Mouse (Mus musculus) adrenal gland, postnatal 4 days (tissue): ENCODE data around the gene Plxdc1. TPM values are rescaled to one million over a fixed set of nuclear protein-coding genes. Genes with fewer than 3 reads are reported as not detected.
A peak's percentile ranks its signal among the peaks of the same experiment; 100 is the strongest.
"Not testable (repeated sequence)": the region's sequence is repeated elsewhere in the genome, so short reads cannot be mapped to it uniquely, and the experiment has no call there.

Experiments
- DNase-seq, 2 experiments: peaks; one replicate each; pipeline ENCODE4 v3.0.0; 2021 to 2022; ENCODE audit warnings: low spot score in 2 of 2, mixed read lengths in 2 of 2
- total RNA-seq, 2 experiments: library from RNA; stranded (reverse); gene quantifications; 2 replicates each; pipeline ENCODE4 v1.2.3; 2021

The Plxdc1 gene
- total RNA-seq, 2 experiments from 2014 or later: 12.5 to 13.3 TPM

DNA sequence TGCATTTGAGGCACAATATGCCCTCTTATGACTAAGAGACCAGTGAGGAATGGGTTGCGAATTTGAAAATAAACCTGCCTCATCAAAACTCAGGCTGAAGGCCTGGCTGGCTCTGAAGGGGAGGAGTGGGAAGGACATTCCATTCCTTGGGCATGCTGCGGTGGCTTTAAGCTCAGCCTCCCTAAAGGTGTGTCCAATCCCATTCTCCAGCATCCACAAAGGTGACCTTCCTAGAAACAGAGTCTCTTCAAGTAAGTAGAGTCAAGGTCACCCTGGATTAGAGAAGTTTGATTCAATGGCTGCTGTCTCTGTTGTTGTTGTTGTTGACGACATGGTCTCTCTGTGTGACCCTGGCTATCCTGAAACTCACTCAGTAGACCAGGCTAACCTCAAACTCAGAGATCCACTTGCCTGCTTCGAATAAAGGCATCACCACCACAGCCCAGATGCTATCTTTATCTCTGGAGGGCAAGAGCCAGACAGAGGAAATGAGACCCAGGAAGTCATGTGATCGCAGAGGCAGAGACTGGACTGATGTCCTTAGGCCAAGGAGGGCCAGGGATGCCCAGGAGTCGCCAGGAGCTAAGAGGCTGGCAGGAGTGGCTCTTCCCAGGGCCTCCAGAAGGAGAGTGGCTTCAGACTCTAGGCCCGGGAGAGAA lies 27.5 kb downstream of the Plxdc1 start:
- DNase-seq: no peak

DNA sequence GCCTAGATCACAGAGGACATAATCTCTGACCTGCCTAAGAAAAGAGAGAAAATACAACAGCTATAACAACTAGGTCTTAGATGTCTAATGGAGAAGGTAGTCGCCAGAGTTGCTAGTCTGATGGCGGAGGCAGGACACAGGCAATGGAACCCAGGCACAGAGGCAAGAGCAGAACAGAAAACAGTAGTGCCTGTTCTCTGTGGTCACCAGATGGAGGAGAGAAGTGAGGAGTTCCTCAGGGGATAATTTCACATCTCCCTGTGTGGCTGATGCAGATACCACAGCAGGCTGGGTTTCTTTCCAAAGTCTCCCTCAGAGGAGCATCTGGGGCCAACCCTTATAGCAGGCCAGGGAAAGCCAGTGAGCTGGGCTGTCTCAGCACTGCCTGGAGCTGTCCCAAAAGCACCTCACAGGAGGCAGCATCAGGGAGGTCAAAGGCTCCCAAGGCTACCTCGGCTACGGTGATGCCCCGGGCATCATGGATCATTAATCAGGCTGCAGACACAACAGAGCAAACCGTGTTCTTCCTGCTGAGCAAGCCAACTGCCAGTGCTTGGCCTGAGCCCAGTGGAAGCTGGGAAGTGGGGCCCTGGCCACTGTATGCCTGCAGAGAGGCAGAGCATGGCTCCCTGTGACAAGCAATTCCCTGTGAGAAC lies 29.2 kb downstream of the Plxdc1 start:
- DNase-seq: no peak

DNA sequence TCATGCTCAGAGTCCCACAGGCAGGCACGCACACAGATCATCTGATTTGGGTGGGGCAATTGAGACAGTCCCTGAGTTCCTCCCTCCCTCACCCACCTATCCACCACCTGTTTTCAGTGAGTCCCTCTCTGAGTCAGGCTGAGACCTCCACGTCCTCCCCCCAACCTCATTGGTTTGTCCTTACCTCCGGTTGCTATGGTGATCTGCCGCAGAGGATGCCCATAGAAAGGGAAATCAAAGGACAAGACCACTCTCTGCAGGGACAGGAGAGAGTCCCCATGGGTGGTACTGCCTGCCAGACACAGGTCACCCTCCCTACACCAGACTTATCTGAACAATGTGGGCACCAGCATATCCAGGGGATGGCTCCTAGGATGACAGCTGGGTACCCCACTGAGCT lies 30.3 kb downstream of the Plxdc1 start:
- DNase-seq: no peak

DNA sequence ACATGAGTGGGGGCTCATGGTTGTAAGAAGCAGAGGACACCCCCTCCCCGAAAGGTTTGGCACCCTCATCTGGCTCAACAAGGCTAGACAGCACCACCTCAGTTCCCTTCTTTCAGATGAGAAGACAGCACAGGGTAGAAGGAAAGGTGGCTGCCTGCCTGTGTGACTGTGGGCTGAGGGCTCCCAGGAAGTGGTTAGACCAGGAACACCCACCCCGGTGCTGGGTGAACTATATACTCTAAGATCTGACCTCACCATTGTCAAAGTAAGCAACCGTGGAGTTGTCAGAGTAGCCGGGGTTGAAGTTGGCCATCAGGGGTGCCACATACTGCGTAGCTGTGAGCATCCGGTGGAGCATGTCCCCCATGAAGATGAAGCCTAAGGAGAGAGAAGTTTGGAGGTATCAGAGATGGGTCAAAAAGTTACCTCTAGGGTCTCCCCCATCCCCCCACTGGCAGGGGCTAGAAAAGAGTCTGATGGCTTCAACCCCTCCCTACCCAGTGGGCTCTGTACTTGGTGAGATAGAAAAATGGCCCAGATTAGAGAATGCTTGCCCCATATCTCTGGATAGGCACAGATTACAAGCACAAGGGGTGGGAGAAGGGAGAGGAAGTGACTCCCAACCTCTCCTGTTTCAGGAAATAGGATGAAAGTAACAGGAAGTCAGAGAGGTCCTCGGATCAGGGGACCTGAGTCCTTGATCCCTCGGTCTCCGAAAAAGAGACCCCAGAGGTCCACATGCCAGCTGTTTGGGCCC lies 30.9 kb downstream of the Plxdc1 start:
- DNase-seq: no peak

DNA sequence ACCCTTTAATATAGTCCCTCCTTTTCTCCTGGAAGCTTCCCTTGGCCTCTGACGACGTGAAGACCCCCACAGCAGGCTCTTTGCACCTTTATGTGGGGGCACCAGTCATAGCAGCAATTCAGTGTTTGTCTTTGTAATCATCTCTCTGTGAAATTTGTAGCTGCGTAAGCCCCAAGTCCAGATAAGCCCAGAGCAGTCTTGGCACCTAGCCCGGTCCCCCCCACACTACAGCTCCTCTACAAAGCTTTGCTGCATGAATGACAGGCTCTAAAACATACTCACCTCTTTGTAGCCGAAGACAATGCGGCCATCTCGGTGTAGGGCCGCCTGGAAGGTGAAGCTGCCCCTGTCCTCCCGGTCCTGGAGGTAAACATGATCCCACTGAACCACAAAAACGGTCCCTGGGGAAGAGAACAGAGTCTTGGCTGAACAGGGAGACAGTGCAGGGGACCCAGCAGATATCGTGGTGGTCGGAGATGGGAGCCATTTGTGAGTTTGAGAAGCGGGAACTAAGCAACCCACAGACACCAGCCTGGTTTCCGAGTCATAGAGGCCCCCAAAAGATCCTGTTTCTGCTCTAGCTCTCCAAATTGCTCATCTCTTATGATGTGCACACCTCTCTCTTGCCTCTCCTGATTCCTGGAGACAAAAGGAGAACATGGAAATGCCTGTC lies 31.6 kb downstream of the Plxdc1 start:
- DNase-seq: no peak

DNA sequence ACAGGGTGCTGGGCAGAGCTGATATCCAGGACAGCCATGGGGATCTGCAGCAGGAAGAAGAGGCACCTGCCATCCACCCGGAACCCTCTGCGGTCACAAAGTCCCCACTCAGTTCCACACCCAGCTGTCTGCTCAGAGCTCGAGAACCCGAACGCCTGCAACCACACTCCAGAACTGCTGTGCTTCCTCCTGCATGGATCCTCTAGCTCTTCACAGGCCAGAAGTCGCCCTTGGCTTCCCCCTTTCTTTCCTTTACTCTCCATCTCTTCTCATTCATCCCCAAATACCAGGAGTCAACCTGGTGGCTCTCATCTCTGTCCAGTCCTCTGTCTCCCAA lies 32.3 kb downstream of the Plxdc1 start:
- DNase-seq: no peak

DNA sequence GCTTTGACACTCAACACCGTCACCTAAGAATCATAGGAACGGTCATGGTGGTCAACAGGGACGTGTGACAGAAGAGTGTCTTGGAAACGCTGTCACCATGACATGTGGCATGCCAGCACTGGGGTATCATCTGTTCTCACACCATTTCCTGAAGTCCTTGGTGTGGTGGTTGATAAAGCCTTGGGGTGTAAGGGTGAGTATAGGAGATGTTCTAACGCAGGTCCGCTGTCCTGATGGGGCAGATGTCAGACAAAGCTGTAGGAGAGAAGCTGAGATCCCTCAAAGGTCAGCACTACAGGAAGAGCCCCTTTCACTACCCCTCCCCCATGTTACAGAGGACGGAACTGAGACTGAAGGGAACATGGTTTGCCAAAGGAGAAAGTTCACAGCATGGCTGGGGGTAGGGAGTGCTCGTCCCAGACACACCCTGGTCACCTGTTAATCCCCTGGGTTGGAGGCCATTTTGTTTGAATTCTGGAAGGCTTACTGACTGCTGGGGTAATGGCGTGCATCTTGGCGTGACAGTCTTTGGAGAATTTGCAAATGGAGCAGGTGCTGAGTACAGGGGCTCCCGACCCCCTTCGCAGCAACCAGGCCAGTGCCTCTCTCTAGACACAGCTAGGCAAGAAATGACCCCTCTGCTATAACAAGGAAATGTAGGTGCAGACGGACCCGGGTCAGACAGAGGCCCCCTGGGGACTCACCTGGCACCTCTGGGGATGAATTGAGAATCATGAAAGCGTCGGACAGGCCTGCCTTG lies 32.9 kb downstream of the Plxdc1 start:
- no peak for DNase-seq

DNA sequence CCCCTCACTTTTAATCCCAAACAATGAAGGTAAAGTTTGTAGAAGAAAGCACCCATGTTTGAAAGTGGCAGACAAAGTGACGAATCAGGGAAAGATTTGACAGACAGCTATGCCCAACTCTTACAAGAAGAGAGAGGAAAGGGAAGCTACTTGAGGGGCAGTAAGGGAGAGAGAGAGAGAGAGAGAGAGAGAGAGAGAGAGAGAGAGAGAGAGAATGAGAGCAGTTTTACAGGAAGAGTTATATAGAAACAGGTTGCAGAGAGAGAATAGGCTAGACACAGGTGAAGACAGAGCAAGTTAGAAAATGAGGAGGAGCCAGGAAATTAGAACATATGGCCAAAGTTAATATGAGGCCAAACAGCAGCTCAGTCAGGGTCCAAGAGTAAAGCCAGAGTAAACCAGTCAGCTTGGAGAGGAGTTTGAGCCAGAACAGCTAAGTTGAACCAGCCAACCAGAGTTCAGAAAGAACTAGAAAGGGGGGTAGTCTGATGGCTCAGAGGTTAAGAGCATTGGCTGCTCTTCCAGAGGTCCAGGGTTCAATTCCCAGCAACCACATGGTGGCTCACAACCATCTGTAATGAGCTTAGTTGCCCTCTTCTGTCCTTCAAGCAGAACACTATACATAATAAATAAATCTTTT lies 33.8 kb downstream of the Plxdc1 start:
- no peak for DNase-seq

DNA sequence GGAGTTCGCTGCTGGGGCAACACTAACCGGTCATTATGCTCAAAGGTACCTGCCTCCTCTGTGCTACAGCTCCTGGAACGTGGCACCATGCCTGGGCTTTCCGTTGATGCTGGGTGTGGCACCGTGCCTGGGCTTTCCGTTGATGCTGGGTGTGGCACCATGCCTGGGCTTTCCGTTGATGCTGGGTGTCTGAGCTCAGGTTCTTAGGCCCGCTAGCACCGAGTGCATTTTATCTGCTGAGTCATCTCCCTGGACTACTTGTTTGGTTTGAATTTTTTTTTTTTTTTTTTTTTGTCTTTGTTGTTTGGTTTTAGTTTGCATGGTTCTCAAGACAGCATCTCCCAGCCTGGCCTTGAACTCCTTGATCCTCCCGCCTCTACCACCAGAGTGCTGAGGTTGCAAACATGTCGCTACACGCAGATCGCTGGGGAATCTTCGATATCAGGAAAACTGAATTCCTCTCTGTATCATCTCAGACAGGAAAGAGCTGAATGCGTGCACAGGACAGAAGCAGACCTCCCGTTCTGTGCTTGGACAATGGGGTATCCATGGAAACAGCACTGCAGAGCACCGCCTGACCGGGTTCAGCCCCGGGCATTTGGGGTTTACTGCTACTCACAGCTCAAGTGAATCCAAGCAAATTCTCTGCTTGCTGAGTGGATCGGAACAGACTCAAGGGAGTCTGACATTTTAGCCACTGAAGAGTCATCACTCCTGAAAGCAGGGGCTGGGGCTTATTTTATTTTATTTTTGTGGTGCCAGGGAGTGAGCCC lies 36.4 kb downstream of the Plxdc1 start:
- no peak for DNase-seq

DNA sequence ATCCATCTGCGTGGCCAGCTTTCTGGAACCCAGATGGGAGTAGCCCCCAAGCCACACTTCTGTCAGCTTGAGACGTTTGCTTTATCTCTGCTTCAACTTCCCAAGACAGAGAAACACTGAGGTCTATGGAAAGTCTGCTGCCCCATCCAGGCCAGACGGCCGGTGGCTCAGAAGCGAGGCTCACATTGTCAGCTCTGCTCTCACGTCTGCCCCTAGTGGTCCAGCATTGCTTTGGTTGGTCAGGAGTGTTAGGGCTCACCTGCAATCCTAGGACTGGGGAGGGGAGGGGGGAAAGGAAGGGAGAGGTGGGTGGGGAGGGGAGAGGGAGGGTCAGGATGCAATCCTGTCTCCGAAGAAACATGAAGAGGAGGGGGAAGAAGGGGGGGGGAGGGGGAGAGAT lies 38.8 kb downstream of the Plxdc1 start:
- no peak for DNase-seq

DNA sequence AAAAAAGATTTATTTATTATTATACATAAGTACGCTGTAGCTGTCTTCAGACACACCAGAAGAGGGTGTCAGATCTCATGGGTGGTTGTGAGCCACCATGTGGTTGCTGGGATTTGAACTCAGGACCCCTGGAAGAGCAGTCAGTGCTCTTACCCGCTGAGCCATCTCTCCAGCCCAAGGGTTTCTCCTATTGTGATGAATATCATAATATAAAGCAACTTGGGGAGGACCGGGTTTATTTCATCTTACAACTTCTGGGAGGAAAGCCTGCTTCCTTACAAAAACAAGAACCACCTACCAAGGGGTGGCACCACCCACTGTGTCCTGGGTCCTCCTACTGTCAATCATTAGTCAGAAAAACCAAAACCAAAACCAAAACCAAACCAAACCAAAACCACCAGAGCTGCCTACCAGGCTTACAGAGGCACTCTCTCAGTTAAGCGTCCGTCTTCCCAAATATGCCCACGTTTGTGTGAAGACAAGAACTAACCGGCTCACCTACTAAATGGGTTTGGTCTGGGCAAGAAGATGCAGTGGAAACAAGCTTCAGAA lies 40.4 kb downstream of the Plxdc1 start:
- DNase-seq: not testable (repeated sequence)

DNA sequence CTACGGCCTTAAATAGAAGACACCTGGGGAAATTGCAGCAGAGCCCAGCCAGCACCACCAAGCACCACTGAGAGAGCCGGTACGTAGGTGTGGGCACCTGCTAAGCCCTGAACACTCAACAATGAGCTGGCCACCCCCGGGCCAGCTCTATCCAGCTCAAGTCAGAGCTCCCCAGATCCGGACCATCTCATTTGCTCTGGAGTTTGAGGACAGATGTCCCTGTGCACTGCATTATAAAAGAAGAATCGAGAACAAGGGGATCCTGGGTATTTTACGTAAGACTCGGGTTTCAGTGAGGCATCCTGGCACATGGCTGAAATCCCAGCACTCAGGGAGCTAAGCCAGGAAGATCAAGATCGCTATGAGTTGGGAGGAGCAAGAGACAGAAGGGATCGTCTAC lies 41.2 kb downstream of the Plxdc1 start:
- DNase-seq: no peak

DNA sequence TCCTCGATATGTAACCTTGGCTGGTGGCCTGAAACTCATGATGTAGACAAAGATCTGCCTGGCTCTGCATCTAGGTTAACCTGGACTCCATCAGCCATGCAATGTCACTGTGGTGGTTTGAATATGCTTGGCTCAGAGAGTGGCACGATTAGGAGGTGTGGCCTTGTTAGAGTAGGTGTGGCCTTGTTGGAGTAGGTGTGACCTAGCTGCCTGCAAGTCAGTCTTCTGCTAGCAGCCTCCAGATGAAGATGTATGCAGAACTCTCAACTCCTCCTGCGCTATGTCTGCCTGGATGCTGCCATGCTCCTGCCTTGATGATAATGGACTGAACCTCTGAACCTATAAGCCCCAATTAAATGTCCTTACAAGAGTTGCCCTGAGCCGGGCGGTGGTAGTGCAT lies 43.0 kb downstream of the Plxdc1 start:
- no peak for DNase-seq

DNA sequence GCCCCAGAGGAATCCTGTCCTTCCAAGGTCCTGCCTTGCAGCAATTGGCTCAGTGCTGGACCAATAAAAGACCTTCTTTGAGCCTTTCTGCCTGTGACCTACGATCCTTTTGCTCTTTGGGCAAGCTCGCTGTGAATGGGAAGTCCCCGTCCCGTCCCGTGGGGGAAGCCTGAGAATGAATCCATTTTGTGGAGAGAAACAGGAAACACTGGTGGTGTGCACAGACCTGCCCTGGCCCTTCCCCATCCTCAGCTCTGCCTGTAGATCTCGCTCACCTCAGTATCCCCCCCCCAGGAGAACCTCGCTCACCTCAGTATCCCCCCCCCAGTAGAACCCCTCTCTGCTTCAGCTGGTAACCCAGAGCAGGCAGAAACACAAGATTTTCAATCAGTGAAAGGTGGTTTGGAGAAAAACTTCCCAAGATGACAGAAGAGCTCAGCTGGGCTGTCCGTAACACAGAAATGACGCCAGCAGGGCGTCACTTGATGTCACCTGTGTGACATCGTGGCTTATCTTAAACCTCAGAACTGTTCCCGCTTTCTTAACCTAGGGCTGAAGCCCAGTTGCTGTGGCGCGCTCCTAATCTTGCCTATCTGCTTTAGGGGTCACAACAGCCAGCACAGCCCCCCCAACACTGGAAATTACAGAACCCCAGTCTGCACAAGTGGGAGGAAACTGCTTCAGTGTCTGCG lies 43.7 kb downstream of the Plxdc1 start:
- no peak for DNase-seq

DNA sequence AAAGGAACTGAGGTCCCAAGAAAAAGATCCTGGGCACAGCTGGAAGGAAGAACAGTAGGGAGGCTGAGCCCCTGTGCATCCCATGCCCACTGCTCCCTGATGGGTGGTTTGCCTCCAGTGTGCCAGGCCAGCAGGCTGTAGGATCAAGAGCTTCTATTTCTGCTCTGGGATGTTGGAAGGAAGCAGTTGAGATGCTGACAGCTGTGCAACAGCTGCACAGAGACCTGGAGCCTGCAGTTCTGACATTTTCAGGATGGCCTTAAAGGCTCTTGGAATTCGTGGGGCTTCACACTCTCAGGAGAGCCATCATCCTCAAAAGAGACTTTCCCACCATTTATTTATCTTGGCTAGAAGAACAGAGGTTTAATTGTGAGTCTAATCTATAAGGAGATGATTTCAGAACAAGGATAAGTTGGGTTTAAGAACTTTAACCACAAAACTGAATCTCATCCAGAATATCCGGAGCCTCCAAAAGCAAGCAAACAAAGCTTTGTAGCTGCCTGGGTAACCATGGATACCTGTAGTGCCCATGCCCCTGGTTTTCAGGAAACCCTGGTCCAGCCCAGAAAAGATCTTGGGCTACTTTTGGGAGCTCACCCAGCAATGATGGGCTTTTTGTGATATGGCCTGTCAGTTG lies 48.7 kb downstream of the Plxdc1 start:
- DNase-seq: no peak

DNA sequence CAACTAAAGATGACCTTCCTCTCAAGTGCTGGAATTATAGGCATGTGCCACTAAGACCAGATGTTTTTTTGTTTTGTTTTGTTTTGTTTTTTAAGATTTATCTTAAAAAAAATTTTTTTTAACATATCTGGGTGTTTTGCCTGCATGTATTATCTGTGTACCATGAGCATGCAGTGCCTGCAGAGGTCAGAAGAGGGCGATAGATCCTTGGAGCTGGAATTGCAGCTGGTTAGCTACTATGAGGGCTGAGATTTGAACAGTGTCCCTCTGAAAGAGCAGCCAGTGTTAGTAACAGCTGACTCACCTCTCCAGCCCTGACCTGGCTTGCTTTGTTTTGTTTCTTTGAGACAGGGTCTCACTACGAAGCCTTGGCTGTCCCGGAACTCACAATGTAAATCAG lies 49.5 kb downstream of the Plxdc1 start:
- peak in 1 of 2 experiments; percentile 33 for DNase-seq

DNA sequence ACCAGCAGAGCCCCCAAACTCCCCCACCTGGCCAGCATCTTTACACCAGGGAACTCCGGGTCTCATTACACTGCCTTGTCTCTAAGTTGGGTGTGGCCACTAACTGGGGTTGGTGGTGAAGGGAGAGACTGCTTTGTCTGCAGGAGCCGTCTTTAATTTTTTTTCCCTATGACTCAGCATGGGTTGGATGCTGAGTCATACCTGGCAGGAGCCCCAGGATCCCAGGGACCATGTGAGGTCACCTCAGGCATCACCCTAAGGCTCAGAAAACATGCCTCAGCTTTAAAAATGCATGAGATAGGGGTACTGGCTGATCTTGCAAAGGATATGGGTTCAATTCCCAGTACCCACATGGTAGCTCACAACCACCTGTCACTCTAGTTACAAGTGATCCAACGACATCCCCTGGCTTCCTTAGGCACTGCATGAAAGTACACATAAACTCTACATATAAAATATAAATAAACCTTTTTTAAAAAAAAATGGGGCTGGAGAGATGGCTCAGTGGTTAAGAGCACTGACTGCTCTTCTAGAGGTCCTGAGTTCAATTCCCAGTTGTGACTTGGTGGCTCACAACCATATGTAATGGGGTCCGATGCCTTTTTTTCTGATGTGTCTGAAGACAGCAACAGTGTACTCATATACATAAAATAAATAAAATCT lies 50.2 kb downstream of the Plxdc1 start:
- DNase-seq: no peak

DNA sequence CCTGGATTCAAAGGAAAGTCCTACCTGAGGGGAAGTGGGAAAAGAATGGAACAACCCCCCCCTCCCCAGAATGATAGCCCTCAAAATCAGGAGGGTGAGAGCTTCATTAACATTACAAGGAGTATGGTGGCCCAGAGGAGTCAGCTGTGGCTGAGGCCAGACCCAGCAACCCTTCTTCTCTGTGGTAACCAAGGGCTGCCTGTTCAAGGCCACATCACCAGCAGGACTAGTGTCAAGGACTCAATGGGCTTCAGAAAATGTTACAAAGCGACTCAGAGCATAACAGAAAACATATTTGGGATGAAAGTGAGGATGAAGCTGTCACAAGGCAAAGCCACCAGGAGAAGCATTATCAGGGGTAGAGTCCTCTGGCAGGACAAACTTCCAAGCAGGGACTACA lies 52.7 kb downstream of the Plxdc1 start:
- DNase-seq: no peak
